Mouse (Mus musculus) gastrocnemius, postnatal 36 days (tissue): ENCODE measurements at regions not wholly inside any gene's neighbourhood (a gene's known extent, or its start where the extent isn't known, plus 50 kb on each side); places are given as distances from the start of the nearest gene placed in this dataset.
"Not testable (repeated sequence)": the region's sequence is repeated elsewhere in the genome, so short reads cannot be mapped to it uniquely, and the experiment has no call there.

Experiments
- DNase-seq, 2 experiments: peaks; one replicate each; pipeline ENCODE4 v3.0.0; 2022
- intact Hi-C: fragments of 180-260 bp; cut with DNase I; formaldehyde crosslinking; loops from one replicate; pipeline ENCODE4 v1.15.1; 2025

DNA sequence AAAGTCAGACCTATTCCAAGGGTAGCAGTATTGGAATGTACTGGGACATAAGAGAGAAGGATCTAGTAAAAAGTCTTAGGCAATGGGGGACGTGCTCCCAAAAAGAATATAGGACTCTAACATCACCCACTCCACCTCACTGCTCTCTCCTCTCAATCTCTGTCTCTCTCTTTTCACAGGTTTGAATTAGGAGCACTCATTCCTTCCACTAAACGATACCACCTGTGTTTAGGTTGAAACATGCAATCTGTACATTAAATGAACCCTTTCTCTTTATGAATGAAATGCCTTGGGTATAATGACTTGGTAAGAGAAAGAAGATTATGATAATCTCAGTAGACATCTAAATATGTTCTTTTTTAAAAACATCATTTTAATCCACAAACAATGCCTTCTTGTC, 129.4 kb downstream of the Zpld1 start:
- intact Hi-C loops = no loop called here
- DNase-seq = no peak

DNA sequence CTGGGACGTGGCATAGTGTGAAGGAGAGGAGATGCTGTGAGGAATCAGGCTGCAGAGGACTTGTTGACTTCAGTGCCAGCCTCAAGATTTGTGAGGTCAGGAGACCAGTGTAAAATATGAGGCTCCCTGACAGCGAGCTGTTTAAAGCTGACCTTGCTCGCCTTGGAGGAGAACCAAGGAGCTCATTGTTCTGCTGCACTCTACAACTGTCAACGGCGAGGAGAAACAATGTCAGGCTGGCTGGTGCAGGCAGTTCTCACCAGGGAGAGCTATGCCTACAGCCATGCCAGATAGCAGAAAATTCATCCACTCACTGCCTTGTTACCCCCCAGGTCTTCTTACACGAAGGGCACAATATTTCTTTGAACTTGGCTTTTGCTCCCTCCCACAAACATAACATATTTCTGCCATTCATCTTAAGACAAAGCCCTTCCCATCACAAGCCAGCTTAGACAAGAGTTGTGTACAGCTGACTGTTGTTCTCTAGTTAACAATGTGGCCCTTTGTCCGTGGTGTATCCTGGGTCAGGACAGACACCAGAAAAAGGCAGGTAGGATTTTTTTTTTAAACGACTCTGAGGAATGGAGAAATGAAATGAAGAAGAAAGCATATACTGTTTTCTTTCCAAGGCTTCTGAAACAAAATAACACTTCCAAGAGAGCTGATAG, 131.5 kb downstream of the Zpld1 start:
- intact Hi-C loops = no loop called here
- no peak for DNase-seq

DNA sequence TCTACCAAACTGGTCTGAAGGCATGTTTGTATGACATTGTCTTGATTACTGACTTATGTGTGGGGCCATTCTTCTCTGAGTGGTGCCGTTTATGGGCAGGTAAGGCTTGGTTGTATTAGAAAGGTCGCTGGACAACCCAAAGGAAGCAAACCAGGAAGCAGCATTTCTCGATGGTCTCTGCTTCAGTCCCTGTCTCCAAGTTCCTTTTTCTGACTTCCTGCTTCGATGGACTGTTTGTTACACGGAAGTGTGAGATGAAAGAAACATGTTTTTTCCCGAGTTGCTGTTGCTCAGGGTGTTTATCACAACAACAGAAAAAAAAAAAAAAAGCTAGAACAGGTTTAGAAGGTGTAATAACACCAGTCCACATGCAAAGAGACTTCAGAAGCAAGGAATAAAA, 134.9 kb downstream of the Zpld1 start:
- DNase-seq = no peak
- intact Hi-C loops = no loop called here

- intact Hi-C loops = no loop called here
- DNase-seq = no peak
Observed at GRCm38 (mm10) chr16:55151726-55152125, 146.1 kb downstream of the Zpld1 start.

DNA sequence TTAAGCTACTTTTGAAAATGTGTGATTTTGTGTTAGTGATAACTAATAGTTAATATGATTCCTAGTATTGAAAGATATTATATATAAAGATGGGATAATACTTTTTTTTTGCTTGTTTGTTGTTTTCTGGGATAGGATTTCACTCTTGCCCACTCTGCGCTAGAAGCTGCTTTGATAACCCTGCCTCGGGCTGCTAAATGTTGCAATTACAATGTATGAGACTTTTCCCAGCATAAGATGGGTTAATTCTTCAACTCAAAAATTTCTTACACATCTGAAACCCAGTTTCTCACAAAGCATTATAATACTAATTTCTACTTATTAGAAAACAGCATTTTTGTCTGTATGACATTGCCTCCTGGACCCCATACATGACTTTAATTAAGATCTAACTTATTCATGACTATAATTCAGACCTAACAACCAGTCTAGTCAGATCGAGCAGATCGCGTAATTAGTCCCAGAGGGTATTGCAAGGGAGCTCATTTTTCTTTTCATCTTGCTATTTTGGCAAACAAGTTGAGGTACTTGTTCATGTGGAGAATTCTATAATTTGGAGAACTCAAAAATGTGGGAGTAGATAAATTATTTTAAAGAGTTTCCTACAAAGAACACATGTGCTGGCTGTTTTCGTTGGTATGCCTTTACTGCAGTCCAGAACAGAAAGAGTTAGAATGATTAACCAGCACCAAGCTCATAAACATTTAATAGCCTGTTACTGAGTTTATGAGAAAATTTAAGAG, 155.2 kb downstream of the Zpld1 start:
- DNase-seq = no peak
- intact Hi-C loops = no loop called here

GRCm38 (mm10) chr16:55134961-55135360, 162.8 kb downstream of the Zpld1 start:
- intact Hi-C loops = no loop called here
- DNase-seq = no peak

GRCm38 (mm10) chr16:55097651-55098050, 200.1 kb downstream of the Zpld1 start:
- intact Hi-C loops = no loop called here

GRCm38 (mm10) chr16:55087461-55087860, 210.3 kb downstream of the Zpld1 start:
- no peak for DNase-seq
- intact Hi-C loops = no loop called here

More at GRCm38 (mm10) chr16:55097651-55098050, 200.1 kb downstream of the Zpld1 start:
- no peak for DNase-seq

DNA sequence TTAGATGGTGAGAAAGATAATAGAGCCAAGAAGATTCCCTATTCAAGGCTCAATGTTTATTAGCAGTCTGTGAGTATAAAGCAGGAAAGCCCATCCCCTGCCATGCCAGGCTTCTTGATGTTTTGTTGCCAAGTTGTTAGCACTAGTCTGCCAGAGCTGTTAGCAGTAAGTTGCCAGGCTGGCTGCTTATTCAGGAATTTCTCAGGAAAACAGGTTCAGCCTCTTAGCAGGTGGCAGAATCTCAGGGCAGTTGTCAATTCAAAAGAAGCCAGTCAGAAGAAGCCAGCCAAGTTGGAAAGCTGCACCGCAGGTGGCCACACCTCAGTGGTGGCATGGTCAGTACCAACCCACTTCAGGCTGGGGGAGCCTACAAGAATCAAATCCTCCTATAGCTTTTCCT, 221.6 kb downstream of the Zpld1 start:
- DNase-seq = no peak
- intact Hi-C loops = no loop called here

- DNase-seq = no peak
- intact Hi-C loops = no loop called here
Observed at GRCm38 (mm10) chr16:55039777-55040176, 258.0 kb downstream of the Zpld1 start.

GRCm38 (mm10) chr16:55001661-55002289, 296.0 kb downstream of the Zpld1 start:
- intact Hi-C loops = no loop called here

GRCm38 (mm10) chr16:54991595-54992240, 306.1 kb downstream of the Zpld1 start:
- DNase-seq = no peak
- intact Hi-C loops = no loop called here

More at GRCm38 (mm10) chr16:55001661-55002289, 296.0 kb downstream of the Zpld1 start:
- DNase-seq = no peak

DNA sequence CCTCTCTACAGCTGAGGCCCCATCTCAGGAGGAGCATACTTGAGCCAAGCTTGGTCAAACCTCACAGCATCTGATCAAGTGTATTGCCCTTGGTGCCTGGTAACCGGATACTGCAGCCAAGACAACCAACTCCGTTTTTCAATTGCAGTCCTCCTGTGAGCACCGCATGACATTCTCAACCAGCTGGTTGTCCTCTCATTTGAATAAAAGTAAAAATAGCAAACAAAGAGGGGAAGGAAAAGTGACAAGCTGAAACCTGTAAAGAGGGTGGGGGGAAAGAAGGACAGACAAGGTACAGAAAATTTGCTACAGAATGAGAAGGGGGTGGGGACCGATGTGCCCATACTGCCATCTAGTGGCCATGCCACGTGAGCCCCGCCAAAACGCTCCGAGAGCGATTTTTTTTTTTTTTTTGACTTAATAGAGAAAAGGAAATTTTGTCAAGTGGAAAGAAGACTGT, 314.0 kb downstream of the Zpld1 start:
- DNase-seq = peak in 1 of 2 experiments; percentile 6
- intact Hi-C loops = no loop called here

DNA sequence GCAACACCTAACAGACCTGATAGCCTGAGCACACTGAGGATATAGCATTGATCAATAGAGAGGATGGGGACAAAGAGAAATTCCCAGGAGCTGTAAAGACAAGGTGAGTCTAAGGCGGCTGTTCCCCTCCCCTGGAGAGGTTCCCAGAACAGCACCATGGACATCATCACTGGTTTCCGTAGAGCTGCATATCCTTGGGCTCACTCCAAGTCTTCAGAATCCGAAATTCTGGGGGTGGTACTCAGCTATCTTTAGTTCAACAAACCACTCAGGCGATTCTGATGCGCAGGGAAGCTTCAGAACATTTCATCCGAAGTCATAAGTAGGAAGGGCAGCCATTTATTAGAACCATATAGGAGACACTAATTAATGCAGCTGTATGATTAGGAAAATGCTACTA, 327.4 kb downstream of the Zpld1 start:
- intact Hi-C loops = no loop called here
- no peak for DNase-seq

DNA sequence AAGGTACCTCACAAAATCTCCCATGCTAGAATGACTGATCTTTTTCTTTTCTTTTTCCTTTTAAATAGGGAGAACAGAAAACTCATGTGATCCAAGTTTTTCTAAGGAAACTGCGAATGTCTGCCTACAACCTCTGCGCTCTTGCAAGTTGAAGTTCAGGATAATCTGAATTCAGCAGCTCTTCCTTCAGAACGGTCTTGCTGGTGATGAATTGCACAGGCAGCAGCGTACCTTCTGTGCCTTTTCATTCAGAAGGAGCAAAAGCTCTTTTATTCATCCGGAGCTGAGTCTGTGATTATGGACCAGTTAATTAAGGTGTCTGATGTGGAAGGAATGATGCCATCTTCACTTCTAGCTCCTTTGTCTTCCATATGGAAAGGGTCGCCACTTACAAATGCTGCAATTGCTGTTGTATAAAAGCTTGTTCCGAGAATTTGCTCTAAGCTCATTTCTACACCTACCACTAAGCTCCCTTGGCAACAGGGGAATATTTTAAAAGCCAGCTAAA, 353.9 kb downstream of the Zpld1 start:
- no peak for DNase-seq
- intact Hi-C loops = no loop called here

- intact Hi-C loops = no loop called here
- DNase-seq = no peak
Observed at GRCm38 (mm10) chr16:54928259-54928658, 369.5 kb downstream of the Zpld1 start.

DNA sequence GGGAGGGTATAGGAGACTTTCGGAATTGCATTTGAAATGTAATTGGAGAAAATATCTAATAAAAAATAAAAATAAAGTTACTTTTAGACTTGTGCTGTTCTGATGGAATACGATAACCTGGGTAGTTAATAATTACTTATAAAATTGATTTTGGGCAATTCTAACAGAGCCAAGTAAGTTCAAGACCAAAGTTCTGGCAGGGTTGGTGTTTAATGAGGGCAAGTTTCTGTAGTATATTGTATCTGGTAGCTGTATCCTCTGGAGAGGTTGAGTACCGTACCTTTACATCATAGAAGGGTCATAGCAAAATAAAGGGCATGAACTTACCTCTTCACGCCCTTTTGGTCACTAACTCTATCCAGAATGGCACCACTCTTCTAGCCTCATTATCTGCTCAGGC, 394.9 kb downstream of the Zpld1 start:
- no peak for DNase-seq
- intact Hi-C loops = no loop called here

DNA sequence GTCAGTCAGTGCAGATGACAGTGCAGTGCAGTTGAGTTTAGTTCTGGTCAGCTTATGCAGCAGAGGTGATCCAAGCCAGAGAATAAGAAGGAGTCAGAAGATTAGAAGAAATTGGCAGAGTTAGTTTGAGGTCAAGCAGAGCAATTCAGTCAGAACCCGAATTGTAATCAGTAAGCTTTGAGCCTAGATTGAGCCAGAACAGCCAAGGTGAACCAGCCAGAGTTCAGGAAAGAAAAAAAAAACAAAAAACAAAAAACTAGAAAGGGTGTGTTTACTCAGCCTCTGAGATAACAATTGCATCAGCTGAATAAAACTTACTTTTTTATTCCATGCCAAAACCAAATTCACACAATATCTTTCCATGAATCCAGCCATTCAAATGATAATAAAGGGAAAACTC, 396.3 kb downstream of the Zpld1 start:
- intact Hi-C loops = no loop called here
- no peak for DNase-seq

GRCm38 (mm10) chr16:54894661-54895060, 403.1 kb downstream of the Zpld1 start:
- no peak for DNase-seq
- intact Hi-C loops = no loop called here

GRCm38 (mm10) chr16:54857369-54857768, 440.4 kb downstream of the Zpld1 start:
- intact Hi-C loops = no loop called here
- no peak for DNase-seq

DNA sequence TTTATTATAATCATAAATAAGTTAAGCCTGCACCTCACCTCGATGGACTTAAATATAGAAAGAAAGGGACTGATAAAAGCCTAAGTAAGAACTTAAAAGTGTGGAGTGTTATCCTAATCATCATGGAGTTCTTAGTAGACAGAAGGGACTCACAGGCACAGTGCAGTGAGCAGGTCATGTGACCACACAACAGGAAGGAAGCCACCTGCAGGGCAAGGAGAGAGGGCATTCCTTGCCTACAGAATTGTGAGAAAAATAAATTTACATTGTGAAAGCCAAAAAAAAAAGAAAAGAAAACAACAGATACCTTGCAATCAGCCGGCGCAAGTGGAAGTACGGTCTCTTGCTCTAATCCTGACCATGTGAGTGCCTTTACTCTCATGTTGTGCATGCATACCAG, 454.8 kb downstream of the Zpld1 start:
- intact Hi-C loops, DNase-seq: not testable (repeated sequence)
